Mouse (Mus musculus): Measurements from ENCODE around the gene 1700020A23Rik.
"Not testable (repeated sequence)": the region's sequence is repeated elsewhere in the genome, so short reads cannot be mapped to it uniquely, and the experiment has no call there.

Gene 1700020A23Rik

DNA sequence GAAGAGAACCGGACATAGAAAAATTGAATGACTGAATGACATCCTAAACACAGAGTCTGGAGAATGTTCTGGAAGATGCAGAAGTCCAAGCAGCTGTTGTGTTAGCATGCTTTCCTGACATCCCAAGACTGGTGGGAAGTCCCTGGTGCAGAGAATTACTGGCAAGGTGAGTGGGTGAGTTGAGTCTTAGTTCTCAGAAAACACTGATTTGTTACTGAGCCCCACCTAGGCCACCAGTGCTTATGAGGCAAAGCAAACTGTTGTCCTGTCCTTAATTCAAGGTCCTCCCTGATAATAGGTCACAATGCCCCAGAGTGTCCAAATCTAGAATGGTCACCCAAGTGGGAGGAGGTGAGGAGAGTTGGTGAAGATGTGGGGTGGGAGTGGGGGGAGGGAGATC lies at the start of gene 1700020A23Rik, which contains the start of gene Gm28372:
Gene 1700020A23Rik (plus strand): TSS at position 321 of the 400 bp plus-strand sequence.
Gene Gm28372 (plus strand): TSS at position 301 of the 400 bp plus-strand sequence.
- DNase-seq = no peak

DNA sequence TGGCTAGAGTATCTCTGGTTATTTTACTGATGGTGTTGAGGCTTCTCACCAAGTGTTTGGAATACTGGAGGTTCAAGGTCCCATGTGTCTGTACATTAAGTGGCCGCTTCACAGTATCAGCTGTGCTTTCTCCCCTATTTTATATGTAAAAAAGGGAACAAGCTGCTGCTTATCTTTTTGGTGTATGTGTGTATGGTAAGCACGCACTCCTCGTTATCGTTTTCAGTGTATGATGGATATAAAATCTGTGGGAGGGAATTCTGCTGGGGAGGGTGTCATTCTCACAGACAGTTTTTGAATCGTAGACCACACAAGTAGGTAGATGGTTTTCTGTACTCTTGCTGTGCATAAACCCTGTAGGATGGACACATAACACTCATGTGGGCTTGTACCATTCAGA lies 47.5 kb upstream of the 1700020A23Rik start:
- no peak for DNase-seq

DNA sequence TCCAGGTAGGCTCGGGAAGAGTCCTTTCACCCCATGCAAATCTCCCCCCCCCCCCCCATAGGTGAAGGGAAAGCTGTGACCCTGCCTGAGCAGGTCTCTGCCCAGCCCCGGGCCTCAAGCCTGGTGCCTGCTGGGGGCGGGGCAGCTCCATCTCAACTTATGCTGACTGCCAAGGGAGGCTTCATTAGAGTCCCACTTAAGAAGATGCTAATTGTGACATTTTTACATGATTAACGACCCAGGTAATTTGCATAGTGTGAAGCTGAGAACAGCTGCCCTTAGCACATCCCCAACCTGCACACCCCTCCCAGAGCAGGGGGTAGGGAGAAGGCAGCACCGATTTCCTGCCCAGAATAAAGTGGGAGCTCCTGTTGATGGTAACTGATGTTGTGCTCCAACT lies 46.2 kb upstream of the 1700020A23Rik start:
- no peak for DNase-seq

DNA sequence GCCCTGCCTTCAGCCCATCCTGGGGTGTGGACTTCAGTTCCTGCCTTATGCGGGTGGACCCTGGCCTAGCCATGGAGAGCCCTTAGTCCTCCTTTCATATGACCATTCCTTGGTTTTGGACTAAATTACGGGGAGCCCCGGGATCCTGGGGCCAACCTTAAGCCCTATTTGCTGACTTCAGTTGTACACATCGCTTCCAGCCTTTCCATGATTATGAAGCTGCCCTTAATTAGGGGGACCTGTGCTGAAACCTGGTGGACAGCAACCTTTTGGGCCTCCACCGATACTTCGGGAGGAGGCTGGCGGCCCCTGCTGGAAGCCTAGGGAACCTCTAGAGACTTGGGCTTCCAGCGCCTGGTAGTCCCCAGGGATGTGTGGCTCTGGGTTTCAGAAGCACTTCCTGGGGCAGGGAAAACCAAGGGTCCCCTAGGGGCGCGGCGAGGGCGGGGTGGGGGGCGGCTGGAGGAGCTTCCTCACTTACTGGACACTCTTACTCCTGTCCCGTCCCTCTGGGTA lies 42.5 kb upstream of the 1700020A23Rik start:
- DNase-seq = peak; percentile 41 to 68

DNA sequence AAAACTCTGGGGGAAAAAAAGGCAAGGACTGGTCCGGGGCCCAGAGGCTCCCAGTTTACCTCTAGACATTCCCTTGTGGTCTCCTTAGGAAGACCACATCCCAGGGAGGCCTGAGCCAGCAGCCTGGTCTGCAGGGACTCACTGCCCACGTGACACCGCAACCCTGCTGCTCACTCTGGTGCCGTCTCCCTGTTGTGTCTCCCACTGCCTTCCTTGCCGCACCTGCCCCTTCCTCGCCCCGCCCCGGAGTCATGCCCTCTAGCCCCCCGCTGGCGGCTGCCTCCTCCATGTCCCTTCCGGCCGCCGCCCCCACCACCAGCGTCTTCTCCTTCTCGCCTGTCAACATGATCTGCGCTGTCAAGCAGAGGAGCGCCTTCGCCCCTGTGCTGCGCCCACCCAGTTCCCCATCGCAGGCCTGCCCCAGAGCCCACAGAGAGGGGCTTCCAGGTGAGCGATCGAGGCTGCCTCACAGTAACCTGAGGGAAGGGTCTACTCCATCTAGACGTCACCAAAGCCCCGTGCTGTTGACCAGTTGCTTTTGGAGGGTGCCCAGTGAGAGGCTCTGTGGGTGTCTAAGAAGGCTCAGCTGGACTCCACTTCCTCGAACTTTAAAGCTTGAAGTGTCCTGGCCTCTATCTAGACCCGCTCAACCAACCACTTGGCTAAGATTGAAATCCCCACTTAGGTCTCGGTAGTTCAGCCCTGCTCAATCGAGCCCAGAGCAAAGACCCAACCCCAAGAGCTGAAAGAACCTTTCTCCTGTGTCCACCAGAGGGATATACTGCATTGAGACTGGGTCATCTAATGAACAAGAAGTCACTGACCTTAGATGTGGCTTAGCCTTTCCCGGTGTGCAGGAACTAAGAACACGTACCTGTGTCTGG lies 39.6 kb upstream of the 1700020A23Rik start:
- no peak for DNase-seq

DNA sequence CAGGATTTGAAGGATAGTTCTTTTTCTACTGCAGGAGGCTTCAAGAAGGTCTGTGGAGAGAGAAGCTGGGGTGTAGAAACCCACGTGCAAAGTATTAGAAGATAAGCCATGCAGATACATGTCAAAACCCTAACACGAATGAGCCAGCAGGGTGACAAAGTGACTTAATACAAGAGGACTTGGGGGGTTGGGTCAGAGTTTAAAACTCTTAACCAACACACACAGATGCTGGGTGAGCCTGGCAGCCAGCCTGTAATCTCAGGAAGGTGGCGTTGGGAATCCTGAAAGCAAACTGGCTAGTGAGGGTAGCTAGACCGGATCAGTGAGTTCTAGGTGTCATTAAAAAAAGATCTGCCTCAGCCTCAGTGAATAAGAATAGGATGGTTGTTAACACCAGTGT lies 37.7 kb upstream of the 1700020A23Rik start:
- DNase-seq = no peak

GRCm38 (mm10) chr2:130373026-130373425 lies 32.0 kb upstream of the 1700020A23Rik start:
- DNase-seq = not testable (repeated sequence)

DNA sequence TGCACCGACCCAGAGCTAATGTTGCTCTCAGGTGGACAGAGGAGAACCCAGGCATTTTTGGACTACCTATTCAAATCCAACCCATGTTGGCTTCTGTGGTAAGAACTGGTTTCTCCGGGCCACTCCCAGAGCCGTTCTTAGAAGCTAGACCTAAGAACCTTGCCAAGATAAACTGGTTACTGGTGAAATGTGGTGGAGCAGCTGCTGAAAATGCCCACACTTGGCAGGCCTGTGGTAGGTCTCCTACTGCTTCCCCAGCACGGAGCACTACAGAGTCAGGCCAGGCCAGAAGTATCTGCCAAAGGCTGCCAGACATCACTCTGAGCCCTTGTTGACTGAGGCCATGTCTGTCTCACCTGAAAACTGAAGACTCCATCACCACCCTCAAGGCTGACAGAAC lies 30.1 kb upstream of the 1700020A23Rik start:
- peak; percentile 12 to 42 for DNase-seq

DNA sequence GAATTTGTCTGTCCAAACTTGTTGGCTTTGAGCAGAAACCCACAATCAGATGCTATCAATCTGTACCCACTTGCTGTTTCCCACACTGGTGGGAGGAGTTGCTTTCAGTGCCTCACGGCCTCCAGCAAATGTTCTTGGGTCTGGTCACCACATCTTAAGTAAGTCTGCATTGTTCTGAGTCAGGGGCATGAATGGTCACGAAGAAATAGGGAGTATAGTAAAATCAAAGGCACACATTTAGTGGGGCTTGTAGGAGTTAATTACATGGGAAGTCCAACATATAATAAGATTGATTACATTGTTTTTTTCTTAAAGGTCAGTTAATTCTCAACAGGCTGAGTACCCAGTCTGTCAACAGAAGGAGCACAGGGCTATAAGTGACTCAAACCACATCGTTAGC lies 21.9 kb upstream of the 1700020A23Rik start:
- DNase-seq = no peak

GRCm38 (mm10) chr2:130383895-130384294 lies 21.2 kb upstream of the 1700020A23Rik start:
- DNase-seq = no peak

DNA sequence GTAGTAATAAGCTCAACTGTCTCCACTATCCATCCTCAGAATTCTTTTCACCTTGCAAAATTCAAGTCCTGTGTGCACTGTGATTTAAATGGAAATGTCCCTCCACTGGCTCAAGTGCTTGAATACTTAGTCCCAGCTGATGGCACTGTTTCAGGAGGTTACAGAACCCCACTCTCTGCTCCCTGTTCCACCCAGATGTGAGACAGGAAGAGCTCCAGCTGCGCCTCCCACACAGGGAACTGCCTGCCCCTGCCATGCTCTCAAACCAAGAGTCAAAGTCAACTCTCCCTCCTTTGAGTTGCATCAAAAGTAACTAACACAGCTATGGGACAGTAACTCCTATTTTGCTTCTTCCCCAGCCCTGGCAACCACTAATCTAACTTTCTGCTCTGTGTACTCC lies 18.8 kb upstream of the 1700020A23Rik start:
- no peak for DNase-seq

GRCm38 (mm10) chr2:130388796-130389195 lies 16.3 kb upstream of the 1700020A23Rik start:
- no peak for DNase-seq

GRCm38 (mm10) chr2:130390993-130391625 lies 13.9 kb upstream of the 1700020A23Rik start:
- no peak for DNase-seq

DNA sequence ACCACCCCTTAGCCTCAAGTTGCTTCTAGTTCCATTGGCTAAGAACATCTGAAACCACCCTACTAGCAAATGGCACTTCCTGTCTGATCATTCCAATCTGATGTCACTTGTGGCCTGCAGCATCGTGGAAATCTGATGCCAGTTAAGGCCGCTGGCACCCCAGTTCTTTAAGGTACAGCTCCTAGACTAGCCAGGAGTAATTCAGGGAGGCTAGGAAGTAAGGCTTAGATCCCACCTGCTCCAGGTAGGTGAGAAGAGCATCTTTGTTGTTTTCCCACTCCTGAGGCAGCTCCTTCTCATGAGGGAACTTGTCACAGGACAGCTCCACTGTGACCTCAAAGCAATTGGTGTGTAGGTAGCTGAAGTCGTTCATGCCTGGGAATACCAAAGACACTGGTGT lies 12.2 kb upstream of the 1700020A23Rik start:
- DNase-seq = no peak

DNA sequence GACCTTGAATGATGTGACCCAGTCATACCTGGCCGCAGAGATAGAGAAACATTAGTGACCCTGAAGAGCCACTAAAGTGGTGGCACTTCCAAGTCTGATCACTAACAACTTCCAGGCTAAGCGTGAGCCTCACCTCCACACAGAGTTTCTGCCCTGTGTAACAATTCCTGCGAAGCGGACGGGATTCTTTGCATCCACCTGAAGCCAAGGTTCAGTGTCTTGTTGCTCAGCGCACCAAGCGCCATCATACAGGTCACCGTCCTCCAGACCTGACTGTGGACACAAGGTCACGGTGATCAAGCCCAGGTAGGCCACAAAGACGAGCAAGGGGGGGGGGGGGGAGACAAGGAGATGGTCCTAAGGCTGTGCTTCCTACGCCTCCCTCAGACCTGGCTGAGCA lies 9.4 kb upstream of the 1700020A23Rik start:
- DNase-seq = no peak

DNA sequence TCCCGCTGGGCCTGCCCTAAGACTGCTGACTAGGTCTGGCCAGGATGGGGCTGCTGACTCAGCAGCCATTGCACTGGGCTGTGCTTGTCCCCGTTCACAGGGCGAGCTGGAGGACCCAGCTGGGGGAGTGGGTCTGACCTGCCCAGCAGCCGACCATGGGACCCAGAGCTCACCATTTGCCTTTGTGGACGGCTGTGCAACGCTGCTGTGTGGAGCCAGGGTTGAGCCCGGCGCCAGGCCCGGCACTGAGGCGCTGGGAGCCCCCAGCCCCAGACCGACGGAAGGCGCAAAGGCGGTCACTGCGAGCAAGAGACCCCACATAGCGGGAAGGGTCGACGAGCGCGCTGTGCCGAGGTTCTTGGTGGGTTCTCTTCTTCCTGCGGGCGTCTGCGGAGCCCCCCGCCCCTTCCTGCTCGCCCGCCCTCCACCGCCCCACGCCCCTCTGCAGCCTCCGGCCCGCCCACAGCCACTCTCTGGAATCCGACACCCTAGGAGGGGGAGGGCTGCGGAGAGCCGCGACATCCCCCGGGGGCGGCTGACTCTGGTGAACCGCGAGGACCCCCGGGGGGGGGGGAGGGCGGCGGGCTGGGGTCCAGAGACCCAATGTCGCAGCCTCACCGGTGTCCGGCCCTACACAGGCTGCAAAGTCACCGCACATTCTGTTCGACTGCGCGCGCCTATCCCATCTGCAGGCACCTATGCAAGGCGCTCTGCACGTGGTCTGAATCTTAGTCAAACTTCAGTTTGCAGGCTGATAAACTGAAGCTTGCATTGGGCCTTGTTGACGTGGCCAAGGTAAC lies 7.7 kb upstream of the 1700020A23Rik start, which contains the start of gene Cpxm1:
Gene Cpxm1 (minus strand): TSS at position 389 of the 800 bp plus-strand sequence.
- DNase-seq = peak; percentile 19 to 21

- no peak for DNase-seq
Observed at GRCm38 (mm10) chr2:130398091-130398490, 7.0 kb upstream of the 1700020A23Rik start.

DNA sequence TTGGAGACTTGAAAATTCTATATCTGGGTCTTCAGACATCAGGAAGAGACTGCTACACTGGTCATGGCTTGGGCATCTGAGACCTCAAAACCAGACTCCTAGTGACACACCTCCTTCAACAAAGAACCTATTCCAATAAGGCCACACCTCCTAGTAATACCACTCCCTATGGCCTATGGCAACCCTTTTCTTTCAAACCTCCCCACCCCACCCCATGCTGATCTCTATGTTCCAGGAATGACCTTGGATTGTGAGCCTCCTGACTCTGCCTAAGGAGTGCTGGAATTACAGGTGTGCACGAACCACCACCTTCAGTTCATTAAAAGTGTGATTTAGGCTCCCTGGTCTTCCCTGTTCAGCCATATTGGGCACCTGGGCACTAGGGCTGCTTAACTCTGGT lies 5.0 kb upstream of the 1700020A23Rik start:
- DNase-seq = no peak

GRCm38 (mm10) chr2:130401891-130402290 lies 3.2 kb upstream of the 1700020A23Rik start:
- DNase-seq = no peak

GRCm38 (mm10) chr2:130406178-130406577 lies 1.1 kb downstream of the 1700020A23Rik start, which contains the start of gene Tmem239:
TSS of gene Tmem239 (plus strand) at chr2:130406478.
- no peak for DNase-seq

GRCm38 (mm10) chr2:130408194-130408593 lies 3.1 kb downstream of the 1700020A23Rik start:
- peak; percentile 24 to 35 for DNase-seq
